Mouse (Mus musculus): Measurements from ENCODE around the gene Tmtc1. TPM values are rescaled to one million over a fixed set of nuclear protein-coding genes. Genes with fewer than 3 reads are reported as not detected.

The Tmtc1 gene
- polyA plus RNA-seq, 1 experiment from 2014 or later = 2.4 TPM

DNA sequence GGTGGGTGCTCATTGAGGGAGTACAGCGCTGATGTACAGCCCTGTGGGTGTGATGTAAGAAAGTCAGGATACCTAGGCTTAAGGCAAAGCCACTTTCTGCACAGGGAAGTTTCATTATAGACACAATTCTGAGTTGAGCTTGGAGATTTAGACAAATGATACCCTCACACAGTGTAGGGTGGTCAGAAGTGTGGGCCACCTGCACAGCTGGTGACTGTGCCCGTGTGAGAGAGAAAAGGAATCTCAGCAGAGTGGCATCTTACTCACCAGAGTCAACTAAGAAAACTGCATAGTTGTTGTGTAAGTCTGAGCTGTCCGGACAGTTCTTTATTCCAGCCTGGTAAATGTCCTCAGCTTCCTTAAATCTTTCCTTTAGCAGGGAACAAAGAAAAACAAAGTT is 195.0 kb downstream of the Tmtc1 start:
- peaks cover 3% of the 10 kb centered on the region; the same call in 1 of the 2 replicates for H3K4me1 ChIP-seq
- 79% methylated on average over 3 of the region's 3 CpGs for WGBS
- ATAC-seq (ENCODE audit: low FRiP score, low read depth) = 0 out of 2 replicates have a peak, but pooled peaks have one; percentile 16

DNA sequence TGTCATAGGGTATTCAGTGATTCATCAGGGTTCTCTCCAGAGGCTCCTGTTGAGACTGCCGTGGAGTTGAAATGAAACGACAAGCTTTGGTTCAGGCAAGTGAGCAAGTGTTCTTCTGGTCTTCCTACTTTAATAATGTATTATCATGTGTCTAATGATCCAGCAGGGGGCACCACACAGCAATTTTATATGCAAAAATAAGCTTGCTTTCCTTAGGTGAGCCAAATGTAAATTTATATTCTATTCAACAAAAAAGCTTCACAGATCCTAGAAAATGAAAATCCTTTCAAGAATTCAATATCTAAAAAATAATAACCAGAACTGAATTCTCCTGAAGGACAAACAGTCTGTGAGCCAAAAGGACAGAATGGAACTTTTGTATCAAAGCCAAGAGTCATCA is 195.6 kb downstream of the Tmtc1 start:
- no peak overlapping the region for H3K27ac ChIP-seq (replicated peaks)
- H3K27me3 ChIP-seq = no peaks in the 10 kb centered on the region
- H3K9me3 ChIP-seq = no peaks in the 10 kb centered on the region
- H3K9ac ChIP-seq (replicated peaks) = no peak overlapping the region
- H3K4me2 ChIP-seq (replicated peaks) = no peak overlapping the region
- no peaks in the 10 kb centered on the region for H3K36me3 ChIP-seq
- H3K4me3 ChIP-seq = no peak overlapping the region
- WGBS = 50% methylated on average over 2 of the region's 2 CpGs
- ATAC-seq (ENCODE audit: low FRiP score, low read depth) = no peak
- peaks cover 3% of the 10 kb centered on the region; the same call in 1 of the 2 replicates for H3K4me1 ChIP-seq

More for the DNA sequence above, 195.0 kb downstream of the Tmtc1 start:
- H3K4me3 ChIP-seq = no peak overlapping the region
- H3K27ac ChIP-seq (replicated peaks) = no peak overlapping the region
- H3K36me3 ChIP-seq = no peaks in the 10 kb centered on the region
- H3K9me3 ChIP-seq = no peaks in the 10 kb centered on the region
- no peak overlapping the region for H3K4me2 ChIP-seq (replicated peaks)
- H3K9ac ChIP-seq (replicated peaks) = no peak overlapping the region
- no peaks in the 10 kb centered on the region for H3K27me3 ChIP-seq

DNA sequence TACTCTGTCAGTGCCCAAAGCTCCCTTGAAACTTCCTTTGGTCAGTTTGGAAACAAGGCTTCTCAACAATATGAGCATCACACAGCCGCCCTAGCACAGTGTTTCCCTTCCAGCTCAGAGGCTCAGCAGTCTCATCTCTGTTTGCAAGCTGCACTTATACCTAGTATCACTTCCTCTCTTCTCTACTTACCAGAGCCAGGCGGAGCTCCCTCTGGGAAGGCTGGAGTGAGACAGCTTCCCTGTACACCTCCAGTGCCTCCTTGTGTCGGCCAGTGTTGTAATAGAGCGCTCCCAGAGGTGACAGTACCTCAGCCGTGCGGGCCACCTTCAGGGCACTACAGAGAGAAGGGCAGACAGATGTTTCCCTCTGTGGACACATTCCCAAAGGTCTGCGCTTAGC is 197.6 kb downstream of the Tmtc1 start:
- H3K4me3 ChIP-seq = no peak overlapping the region
- H3K27ac ChIP-seq (replicated peaks) = no peak overlapping the region
- H3K27me3 ChIP-seq = no peaks in the 10 kb centered on the region
- H3K4me2 ChIP-seq (replicated peaks) = no peak overlapping the region
- no peaks in the 10 kb centered on the region for H3K36me3 ChIP-seq
- H3K4me1 ChIP-seq = no peaks in the 10 kb centered on the region
- WGBS = 79% methylated on average over 7 of the region's 7 CpGs
- H3K9me3 ChIP-seq = no peaks in the 10 kb centered on the region
- no peak for ATAC-seq (ENCODE audit: low FRiP score, low read depth)
- H3K9ac ChIP-seq (replicated peaks) = no peak overlapping the region

DNA sequence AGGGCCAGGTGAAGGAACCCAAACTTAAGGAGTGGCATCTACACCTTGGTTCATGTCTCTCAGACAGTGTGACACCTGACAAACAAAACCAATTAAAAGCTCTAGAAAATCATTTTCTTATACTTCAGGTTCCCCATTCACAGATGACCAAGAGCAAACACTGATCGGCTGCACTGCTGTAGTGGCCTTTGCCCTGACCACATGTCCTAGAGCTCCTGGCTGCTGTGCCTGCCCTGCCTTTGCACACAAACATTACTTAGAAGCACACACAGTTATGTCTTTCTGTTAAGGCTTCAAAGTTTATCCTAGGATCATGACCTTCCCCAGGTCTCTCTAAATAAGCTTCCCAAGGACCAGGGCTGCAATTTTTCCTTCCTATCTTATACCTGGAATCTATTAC is 199.4 kb downstream of the Tmtc1 start:
- ATAC-seq (ENCODE audit: low FRiP score, low read depth) = no peak
- Histone ChIP-seq H3K27me3 (no peaks in the 10 kb centered on the region), H3K4me2 (replicated peaks) (no peak overlapping the region), H3K4me3 (no peak overlapping the region), H3K4me1 (no peaks in the 10 kb centered on the region), H3K27ac (replicated peaks) (no peak overlapping the region), H3K9me3 (no peaks in the 10 kb centered on the region), H3K36me3 (no peaks in the 10 kb centered on the region), H3K9ac (replicated peaks) (no peak overlapping the region)
- WGBS = 86% methylated on average over 1 of the region's 1 CpGs

DNA sequence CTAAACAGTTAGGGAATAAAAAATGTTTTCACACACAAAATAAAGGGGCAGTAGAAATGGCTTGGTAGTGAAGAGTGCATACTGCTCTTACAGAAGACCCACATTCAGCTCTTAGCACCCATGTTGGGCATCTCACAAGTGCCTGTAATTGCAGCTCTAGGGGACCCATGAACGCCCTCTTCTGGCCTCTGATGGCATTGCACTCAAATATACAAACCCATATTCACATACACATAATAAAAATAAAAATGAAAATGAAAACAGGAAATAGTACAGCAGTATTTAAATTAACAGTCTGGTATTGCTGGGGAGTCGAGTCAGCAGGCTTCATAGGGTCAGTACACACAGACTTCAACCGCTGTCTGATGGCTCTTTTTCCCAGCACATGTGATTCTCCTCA is 201.9 kb downstream of the Tmtc1 start:
- no peak for ATAC-seq (ENCODE audit: low FRiP score, low read depth)
- Histone ChIP-seq H3K4me2 (replicated peaks) (no peak overlapping the region), H3K9ac (replicated peaks) (no peak overlapping the region), H3K4me3 (no peak overlapping the region), H3K36me3 (no peaks in the 10 kb centered on the region), H3K27me3 (no peaks in the 10 kb centered on the region), H3K9me3 (no peaks in the 10 kb centered on the region), H3K4me1 (no peaks in the 10 kb centered on the region), H3K27ac (replicated peaks) (no peak overlapping the region)
- 64% methylated on average over 3 of the region's 3 CpGs for WGBS

DNA sequence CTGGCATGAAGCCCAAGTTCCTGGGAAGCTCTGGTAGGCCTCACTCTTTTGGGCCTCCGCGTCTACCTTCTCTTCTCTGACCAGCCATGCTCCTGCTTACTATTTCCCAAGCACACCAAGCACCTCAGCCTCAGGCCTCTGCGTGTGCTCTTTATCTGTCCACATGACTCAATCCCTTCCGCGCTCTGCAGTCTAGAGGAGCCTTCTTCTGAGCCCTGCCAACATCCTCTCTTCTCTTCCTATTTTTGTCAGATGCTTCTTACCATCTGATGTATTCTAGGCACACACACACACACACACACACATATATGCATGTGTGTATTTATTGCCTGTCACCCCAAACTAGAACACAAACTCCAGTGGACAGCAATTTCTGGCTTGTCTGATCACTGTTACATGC is 202.5 kb downstream of the Tmtc1 start:
- 91% methylated on average over 5 of the region's 5 CpGs for WGBS
- H3K4me2 ChIP-seq (replicated peaks) = no peak overlapping the region
- H3K27ac ChIP-seq (replicated peaks) = no peak overlapping the region
- no peaks in the 10 kb centered on the region for H3K36me3 ChIP-seq
- no peak for ATAC-seq (ENCODE audit: low FRiP score, low read depth)
- no peaks in the 10 kb centered on the region for H3K9me3 ChIP-seq
- H3K4me3 ChIP-seq = no peak overlapping the region
- H3K4me1 ChIP-seq = no peaks in the 10 kb centered on the region
- H3K27me3 ChIP-seq = no peaks in the 10 kb centered on the region
- no peak overlapping the region for H3K9ac ChIP-seq (replicated peaks)

DNA sequence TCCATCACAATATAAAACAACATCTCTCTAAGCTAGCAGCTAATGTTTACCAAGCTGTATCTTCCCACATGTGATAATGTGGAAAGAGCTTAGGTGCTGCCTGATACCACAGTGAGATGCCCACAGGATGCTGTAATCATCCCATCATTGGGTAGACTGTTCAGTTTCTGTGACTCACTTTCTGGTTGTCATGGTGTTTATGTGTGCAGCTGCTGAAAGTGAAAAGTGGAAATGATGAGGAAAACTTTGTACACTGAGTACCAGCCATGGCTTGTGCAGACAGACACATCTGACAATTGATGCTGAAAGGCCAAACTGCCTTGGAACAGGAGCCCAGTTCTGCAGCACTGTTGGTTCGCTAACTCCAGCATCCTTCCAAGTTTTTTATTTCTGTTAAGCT is 204.9 kb downstream of the Tmtc1 start:
- no peak overlapping the region for H3K9ac ChIP-seq (replicated peaks)
- H3K4me3 ChIP-seq = no peak overlapping the region
- no peak overlapping the region for H3K27ac ChIP-seq (replicated peaks)
- no peaks in the 10 kb centered on the region for H3K36me3 ChIP-seq
- H3K27me3 ChIP-seq = no peaks in the 10 kb centered on the region
- no peak overlapping the region for H3K4me2 ChIP-seq (replicated peaks)
- no peaks in the 10 kb centered on the region for H3K4me1 ChIP-seq
- H3K9me3 ChIP-seq = no peaks in the 10 kb centered on the region
- ATAC-seq (ENCODE audit: low FRiP score, low read depth) = no peak
- WGBS = 89% methylated on average over 1 of the region's 1 CpGs

DNA sequence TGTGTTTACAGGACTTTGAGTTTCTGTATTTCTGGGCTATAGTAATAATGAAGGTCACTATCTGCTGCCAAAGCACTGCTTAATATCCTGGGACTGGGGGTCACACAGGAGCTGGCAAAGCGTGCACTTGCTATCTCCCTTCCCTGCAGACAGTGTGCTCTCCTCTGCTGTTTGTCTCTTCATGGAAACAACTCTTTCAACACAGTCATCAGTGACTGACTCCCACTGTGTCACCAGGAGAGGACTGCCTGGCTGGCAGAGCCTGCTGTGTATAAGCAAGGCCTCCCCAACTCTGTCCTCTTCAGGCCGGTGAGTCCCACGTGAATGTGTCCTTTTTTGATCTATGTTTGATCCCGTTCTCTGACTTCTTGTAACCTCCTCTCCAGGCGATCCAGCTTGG is 206.7 kb downstream of the Tmtc1 start:
- 0 out of 2 replicates have a peak overlapping the region, but pooled peaks have one; percentile 15 for H3K27ac ChIP-seq (replicated peaks)
- H3K36me3 ChIP-seq = no peaks in the 10 kb centered on the region
- no peak for ATAC-seq (ENCODE audit: low FRiP score, low read depth)
- no peak overlapping the region for H3K4me2 ChIP-seq (replicated peaks)
- no peaks in the 10 kb centered on the region for H3K27me3 ChIP-seq
- H3K9ac ChIP-seq (replicated peaks) = no peak overlapping the region
- H3K4me3 ChIP-seq = no peak overlapping the region
- 51% methylated on average over 5 of the region's 5 CpGs for WGBS
- no peaks in the 10 kb centered on the region for H3K4me1 ChIP-seq
- no peaks in the 10 kb centered on the region for H3K9me3 ChIP-seq

DNA sequence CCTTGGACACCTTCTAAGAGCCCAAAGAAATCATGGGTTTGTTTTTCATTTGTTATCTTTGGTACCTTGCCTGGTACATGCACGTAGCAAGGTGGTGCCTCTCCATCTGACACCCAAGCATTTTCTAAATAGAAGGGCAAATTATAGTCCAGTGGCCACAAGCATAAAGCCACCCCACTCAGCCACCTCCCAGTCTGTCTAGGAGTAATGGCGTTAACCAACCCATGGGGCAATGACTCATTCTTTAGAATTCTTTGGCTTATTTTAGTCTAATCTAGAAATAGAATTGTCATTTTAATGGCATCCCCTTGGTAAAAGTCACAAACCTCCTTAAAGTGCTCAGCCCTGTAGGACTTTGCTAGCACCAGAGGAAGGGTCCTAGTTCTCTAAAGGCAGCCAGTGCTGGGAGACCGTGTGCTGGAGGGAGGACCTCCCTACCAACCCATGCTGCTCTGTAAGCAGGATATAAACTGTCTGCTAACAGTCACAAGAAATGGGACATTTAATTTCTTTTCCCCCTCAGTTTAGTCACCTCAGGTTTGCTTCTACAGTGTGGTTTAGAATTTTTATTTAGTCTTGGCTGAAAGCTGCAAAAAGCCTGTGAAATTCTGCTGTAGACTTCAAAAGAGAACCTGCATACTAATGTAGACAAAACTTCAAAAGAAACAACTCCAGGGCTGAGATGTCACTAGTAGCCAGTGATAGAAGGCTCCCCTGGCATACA is 209.9 kb downstream of the Tmtc1 start:
- WGBS = 76% methylated on average over 3 of the region's 3 CpGs
- ATAC-seq (ENCODE audit: low FRiP score, low read depth) = no peak
- H3K9me3 ChIP-seq = no peaks in the 10 kb centered on the region

DNA sequence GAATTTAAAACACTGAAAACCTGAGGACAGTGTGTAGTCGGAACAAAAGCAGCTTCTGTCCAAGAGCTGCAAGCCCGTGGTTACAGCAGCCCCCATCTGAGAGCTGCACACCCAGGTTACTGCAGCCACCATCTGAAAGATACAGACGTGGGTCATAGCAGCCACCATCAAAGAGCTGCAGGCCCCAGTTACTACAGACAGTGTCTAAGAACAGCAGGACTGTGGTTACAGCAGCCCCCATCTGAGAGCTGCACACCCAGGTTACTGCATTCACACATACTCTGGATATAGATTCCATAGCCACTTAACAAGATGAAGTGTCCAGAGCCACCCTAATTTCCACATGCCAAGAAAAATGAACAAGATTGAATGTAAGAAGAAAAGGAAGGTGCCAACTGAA is 216.6 kb downstream of the Tmtc1 start:
- Histone ChIP-seq H3K4me1 (no peaks in the 10 kb centered on the region), H3K9ac (replicated peaks) (no peak overlapping the region), H3K27me3 (no peaks in the 10 kb centered on the region), H3K4me3 (no peak overlapping the region), H3K9me3 (no peaks in the 10 kb centered on the region), H3K27ac (replicated peaks) (no peak overlapping the region), H3K4me2 (replicated peaks) (no peak overlapping the region), H3K36me3 (no peaks in the 10 kb centered on the region)
- WGBS = 75% methylated on average over 3 of the region's 3 CpGs
- no peak for ATAC-seq (ENCODE audit: low FRiP score, low read depth)

More for the DNA sequence above, 209.9 kb downstream of the Tmtc1 start:
- Histone ChIP-seq H3K36me3 (no peaks in the 10 kb centered on the region), H3K4me3 (no peak overlapping the region), H3K4me2 (replicated peaks) (no peak overlapping the region), H3K27me3 (no peaks in the 10 kb centered on the region), H3K4me1 (no peaks in the 10 kb centered on the region), H3K9ac (replicated peaks) (no peak overlapping the region), H3K27ac (replicated peaks) (no peak overlapping the region)

DNA sequence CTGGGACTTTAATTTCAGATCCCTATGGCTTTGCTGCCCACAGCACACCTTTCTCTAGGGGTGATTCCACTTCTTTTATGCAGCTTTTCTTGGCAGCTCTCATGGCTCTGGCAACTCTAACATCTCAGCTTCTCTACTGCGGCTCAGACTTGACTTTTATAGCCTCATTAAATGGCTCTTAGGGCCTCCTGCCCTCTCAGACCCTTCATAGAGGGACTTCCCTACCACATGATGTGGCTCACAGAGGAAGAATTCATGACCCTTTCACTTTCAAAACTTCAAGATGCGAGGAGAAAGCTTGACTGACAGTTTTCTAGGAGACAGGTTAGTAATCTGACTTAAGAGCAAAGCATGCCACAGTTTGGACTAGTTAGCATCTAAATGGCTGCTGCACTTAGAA is 221.5 kb downstream of the Tmtc1 start:
- ATAC-seq (ENCODE audit: low FRiP score, low read depth) = no peak
- H3K4me2 ChIP-seq (replicated peaks) = no peak overlapping the region
- H3K4me1 ChIP-seq = no peaks in the 10 kb centered on the region
- WGBS = 68% methylated on average over 2 of the region's 2 CpGs
- H3K4me3 ChIP-seq = no peak overlapping the region
- no peaks in the 10 kb centered on the region for H3K9me3 ChIP-seq
- no peaks in the 10 kb centered on the region for H3K27me3 ChIP-seq
- no peak overlapping the region for H3K27ac ChIP-seq (replicated peaks)
- H3K36me3 ChIP-seq = no peaks in the 10 kb centered on the region
- H3K9ac ChIP-seq (replicated peaks) = no peak overlapping the region

DNA sequence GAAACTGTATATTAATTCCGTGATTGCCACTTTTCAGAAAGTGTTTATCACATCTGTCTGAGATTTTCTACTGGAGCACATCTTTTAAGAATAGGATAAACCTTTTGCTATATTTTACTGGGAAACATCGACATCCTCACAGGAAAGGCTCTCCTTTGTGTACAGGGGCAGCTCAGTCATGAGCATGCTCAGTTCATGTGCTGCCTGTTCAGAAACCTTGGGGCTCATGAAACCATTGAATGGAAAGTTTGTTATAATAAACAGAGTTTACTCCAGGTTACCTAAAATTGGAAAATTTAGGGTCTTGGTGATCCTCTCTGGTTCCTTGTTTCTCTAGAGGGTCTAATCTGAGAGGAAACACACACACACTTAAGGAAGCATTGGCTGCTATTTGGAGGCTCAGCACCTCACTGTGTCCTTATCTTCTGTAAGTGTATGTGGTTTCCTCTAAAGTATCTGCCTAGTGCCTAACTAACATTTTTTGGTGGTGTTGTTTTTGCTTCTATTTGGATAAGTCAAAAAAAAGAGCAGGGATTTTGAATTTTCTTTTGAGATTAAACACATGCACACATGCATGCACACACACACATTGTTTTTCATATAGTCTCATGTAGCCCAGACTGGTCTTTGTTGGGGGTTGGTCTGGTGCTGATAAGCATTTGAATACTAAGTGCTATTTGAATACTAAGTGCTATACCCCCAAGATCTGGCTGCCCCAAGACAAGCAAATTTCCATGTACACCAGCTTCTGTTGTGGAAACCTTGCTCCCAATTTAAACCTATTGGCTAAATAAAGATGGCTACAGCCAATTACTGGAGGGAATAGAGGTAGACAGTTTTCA is 225.7 kb downstream of the Tmtc1 start:
- H3K27me3 ChIP-seq = no peaks in the 10 kb centered on the region
- 80% methylated on average over 2 of the region's 2 CpGs for WGBS
- no peak overlapping the region for H3K27ac ChIP-seq (replicated peaks)
- H3K4me3 ChIP-seq = no peak overlapping the region
- H3K36me3 ChIP-seq = no peaks in the 10 kb centered on the region
- H3K4me2 ChIP-seq (replicated peaks) = no peak overlapping the region
- no peak for ATAC-seq (ENCODE audit: low FRiP score, low read depth)
- no peaks in the 10 kb centered on the region for H3K4me1 ChIP-seq
- H3K9ac ChIP-seq (replicated peaks) = no peak overlapping the region
- no peaks in the 10 kb centered on the region for H3K9me3 ChIP-seq

Measured in midbrain, embryonic 12.5 days (tissue).